Mouse (Mus musculus) small intestine, adult 2 months (tissue): Measurements from ENCODE around the gene Cdon.

Source experiments
- CTCF ChIP-seq: fragments of 200-500 bp; IDR thresholded peaks from 2 replicates; pipeline ENCODE4 v1.5.1; 2012; ENCODE audit warnings: low read depth, mild to moderate bottlenecking, control low read depth, inconsistent platforms, low read length, moderate library complexity, mixed read lengths; ENCODE audit not compliant: insufficient replicate concordance, insufficient read length; ENCODE audit errors: extremely low read depth
- POLR2A ChIP-seq: fragments of 200-500 bp; IDR thresholded peaks from 2 replicates; pipeline ENCODE4 v1.6.1; 2012; ENCODE audit warnings: low read depth, mild to moderate bottlenecking, control low read depth, inconsistent platforms, low read length, moderate library complexity

- TF ChIP-seq CTCF (no peak), POLR2A (no peak)
These were observed 135.7 kb downstream of the Cdon start for GRCm38 (mm10) chr9:35556494-35557102.
